Mouse (Mus musculus) left cerebral cortex, adult 2 months (tissue): ENCODE results near the gene Dhh. TPM values are rescaled to one million over a fixed set of nuclear protein-coding genes. Genes with fewer than 3 reads are reported as not detected.

Experiments used
- DNase-seq, 2 experiments: peaks; one replicate each; pipeline ENCODE4 v3.0.0; 2021 to 2022; ENCODE audit warnings: low spot score in 2 of 2, mixed read lengths in 1 of 2; ENCODE audit errors: extremely low spot score in 1 of 2
- H3K27ac ChIP-seq: fragments of 200-600 bp; 2 replicates; pipeline ENCODE4 v1.8.1; 2022
- H3K4me3 ChIP-seq: fragments of 200-600 bp; 2 replicates; pipeline ENCODE4 v1.8.1; 2022
- CTCF ChIP-seq: fragments of 200-600 bp; IDR thresholded peaks from 2 replicates; pipeline ENCODE4 v1.8.1; 2022; ENCODE audit warnings: antibody characterized with exemption, mild to moderate bottlenecking, moderate library complexity
- intact Hi-C: fragments of 180-260 bp; cut with DNase I; formaldehyde crosslinking; loops from one replicate; pipeline ENCODE4 v1.15.1; 2025
- total RNA-seq, 2 experiments: library from RNA; stranded (reverse); gene quantifications; 2 replicates each; pipeline ENCODE4 v1.2.3; 2021

The Dhh gene
- total RNA-seq, 2 experiments from 2014 or later: 0.28 TPM; not detected in 1

GRCm38 (mm10) chr15:98887526-98887925 is 10.8 kb downstream of the Dhh start:
- Histone ChIP-seq H3K27ac (no peak overlapping the region), H3K4me3 (no peak overlapping the region)
- intact Hi-C loops: no loop called here
- DNase-seq: no peak
- TF ChIP-seq CTCF: no peak

DNA sequence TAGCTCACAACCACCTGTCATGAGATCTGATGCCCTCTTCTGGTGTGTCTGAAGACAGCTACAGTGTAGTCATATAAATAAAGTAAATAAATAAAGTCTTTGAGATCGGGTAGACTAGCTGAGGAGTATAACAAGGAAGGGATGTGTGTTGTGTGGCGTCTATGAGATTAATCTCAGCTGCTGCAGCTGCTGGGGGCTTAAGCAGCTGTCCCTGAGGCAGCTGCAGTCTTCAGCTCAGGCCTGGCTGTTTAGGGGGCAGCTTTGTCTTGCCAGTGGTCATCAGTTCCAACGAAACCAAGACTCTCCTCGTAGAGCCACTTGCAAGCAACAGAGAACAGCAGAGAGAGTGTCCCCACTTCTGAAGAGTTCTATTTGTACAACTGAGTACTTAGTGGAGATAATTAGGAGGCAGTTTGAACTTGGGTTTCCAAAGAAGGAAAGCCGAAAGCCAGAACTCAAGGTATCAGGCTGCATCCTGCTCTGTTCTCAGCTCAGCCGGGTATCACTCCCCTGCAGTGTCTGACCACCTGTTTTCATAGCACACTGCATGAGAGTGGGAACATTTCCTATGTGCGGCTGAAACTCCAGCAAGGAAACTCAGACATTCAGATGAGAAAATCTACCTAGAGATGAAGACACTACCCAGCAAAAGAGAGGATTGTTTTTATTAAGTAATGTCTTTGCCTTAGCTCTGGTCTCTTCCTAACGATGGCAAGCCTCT is 11.5 kb downstream of the Dhh start:
- Histone ChIP-seq H3K4me3 (no peak overlapping the region), H3K27ac (no peak overlapping the region)
- no peak; the same call in 1 of the 2 replicates for TF ChIP-seq CTCF
- intact Hi-C loops: no loop called here
- no peak for DNase-seq

DNA sequence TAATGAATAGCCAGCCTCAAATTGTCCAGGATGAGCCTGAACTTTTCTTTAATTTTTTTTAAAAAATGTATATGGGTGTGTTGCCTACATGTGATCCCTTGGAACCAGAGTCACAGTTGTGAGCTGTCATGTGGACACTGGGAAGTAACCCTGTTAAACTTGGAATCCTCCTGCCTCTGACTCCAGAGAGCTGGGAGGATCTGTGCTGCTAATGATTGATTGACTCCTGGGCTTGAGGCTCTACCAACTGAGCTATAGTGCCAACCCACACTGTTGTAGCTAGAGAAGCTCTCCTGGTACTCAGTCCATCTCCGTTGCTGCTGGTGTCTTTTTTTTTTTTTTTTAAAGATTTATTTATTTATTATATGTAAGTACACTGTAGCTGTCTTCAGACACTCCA is 14.2 kb downstream of the Dhh start:
- intact Hi-C loops: loop anchor here (5.0 kb wide), 1 partner anchor 33 kb away; the partner anchor contains the start of gene Lmbr1l
- Histone ChIP-seq H3K4me3 (no peak overlapping the region), H3K27ac (no peak overlapping the region)
- no peak for DNase-seq
- TF ChIP-seq CTCF: no peak

DNA sequence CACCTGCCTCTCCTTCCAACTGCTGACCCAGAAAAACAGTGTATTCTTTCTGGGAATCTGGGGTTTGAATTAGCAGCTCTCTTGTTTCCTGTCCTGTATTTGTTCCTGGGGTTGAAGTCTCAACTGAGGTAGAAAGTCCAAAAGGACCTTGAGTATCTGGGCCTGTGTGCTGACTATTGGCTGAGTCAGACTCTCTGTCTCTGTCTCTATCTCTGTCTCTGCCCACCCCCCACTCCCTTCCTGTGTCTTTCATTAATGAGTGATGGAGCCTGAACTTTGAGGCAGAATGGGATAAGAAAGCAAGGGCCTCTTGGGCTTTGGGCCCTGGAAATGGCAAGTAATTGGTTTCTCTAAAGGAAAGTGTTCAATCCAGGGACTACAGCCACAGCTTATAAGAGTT is 14.7 kb downstream of the Dhh start:
- DNase-seq: no peak
- Histone ChIP-seq H3K27ac (no peak overlapping the region), H3K4me3 (no peak overlapping the region)
- intact Hi-C loops: loop anchor here (5.0 kb wide), 1 partner anchor 34 kb away; the partner anchor contains the start of gene Lmbr1l
- TF ChIP-seq CTCF: no peak

DNA sequence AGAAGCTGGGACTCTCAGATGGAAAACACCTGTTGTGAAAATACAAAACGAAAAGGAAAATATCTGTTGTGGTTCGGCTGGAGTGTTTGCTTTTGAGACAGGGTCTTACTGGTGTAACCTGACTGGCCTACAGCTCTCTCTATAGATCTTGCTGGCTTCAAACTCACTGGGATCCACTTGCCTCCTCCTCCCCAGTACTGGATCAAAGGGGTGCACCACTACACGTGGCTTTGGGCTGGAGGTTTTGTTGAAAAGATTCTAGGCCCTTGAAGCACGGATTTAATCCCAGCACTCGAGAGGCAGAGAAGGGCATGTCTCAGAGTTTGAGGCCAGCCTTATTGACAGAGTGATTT is 16.7 kb downstream of the Dhh start:
- DNase-seq: no peak
- Histone ChIP-seq H3K4me3 (peak overlapping the region; percentile 75), H3K27ac (no peak overlapping the region)
- TF ChIP-seq CTCF: no peak
- intact Hi-C loops: loop anchor here (5.0 kb wide), 1 partner anchor 36 kb away; the partner anchor contains the start of gene Lmbr1l

DNA sequence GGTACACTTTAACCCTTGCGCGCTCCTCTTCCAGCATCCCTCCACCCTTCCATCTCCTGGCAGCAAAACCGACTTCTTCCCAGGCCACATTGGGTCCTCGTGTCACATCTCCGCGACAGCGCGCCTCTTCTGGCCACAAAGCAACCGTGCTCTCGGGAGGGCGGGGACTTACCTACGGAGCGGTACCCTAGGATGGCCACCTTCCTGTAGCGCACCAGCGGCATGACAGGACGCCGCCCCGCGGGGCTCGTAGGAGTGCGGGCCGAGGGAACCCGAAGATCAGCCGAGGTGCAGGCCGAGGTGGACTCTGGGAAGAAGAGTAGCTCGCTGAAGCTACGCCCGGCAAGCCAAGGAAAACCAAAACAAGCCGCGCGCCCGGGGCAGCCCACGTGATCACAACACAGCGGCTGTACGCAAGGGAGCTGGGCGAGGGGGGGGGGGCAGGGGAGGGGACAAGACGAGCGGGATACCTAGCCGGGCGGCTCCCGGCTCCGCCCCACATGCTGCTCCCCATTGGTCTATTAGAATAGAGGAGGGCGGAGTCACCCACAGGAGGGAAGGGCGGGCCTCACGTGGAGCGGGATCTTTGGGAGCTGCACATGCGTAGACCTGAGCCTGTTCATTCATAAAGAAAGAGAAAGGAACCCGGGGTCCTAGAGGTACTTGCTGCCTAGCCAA is 17.2 kb downstream of the Dhh start:
- peak overlapping the region; percentile 60 for H3K27ac ChIP-seq
- intact Hi-C loops: loop anchor here (5.0 kb wide), 1 partner anchor 36 kb away; the partner anchor contains the start of gene Lmbr1l
- peak; percentile 81 to 88 for DNase-seq
- TF ChIP-seq CTCF: peak; percentile 27
- peak overlapping the region; percentile 75 for H3K4me3 ChIP-seq

DNA sequence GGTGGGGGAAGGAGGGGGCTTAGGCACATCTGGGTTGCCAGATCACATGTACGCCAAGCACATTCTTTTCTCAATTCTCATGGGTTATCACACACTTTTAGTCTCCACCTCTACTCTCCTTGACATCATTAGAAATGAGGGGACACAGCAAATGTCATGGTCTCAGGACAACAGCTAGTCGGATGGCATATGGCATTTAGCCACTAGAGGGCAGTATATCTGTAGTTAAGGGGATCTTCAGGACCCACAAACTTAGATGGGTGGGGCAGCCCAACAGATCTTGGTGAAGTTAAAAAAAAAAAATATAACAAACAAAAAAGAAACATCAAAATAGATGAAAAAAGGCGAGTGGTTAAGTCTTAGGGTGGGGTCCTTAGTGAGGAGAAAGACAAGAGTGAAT is 21.0 kb downstream of the Dhh start:
- no peak overlapping the region for H3K4me3 ChIP-seq
- no peak for DNase-seq
- TF ChIP-seq CTCF: peak; percentile 94
- intact Hi-C loops: loop anchor here (2.0 kb wide), 1 partner anchor 51 kb away; no protein-coding TSS in a partner anchor
- no peak overlapping the region for H3K27ac ChIP-seq

- peak; percentile 15 for TF ChIP-seq CTCF
- H3K4me3 ChIP-seq: peak overlapping the region; percentile 85
- H3K27ac ChIP-seq: peak overlapping the region; percentile 100
- peak; percentile 89 to 92 for DNase-seq
- intact Hi-C loops: loop anchor here (5.0 kb wide), 1 partner anchor 120 kb away; no protein-coding TSS in a partner anchor
Measured at GRCm38 (mm10) chr15:98871916-98872888, 26.1 kb downstream of the Dhh start.

- no peak for TF ChIP-seq CTCF
- peak within 1 kb of the TSS; percentile 85 for H3K4me3 ChIP-seq
- intact Hi-C loops: loop anchor here (5.0 kb wide), 1 partner anchor 121 kb away; no protein-coding TSS in a partner anchor
- peak within 1 kb of the TSS; percentile 100 for H3K27ac ChIP-seq
- DNase-seq: peak; percentile 36 to 46
Measured at GRCm38 (mm10) chr15:98871070-98871915, 27.0 kb downstream of the Dhh start, which contains the start of gene Kmt2d. Kmt2d (minus strand) TSS chr15:98871204.
